Mouse (Mus musculus): ENCODE data around the gene Rabgef1. TPM values are rescaled to one million over a fixed set of nuclear protein-coding genes. Genes with fewer than 3 reads are reported as not detected.

Gene Rabgef1
- total and polyA plus RNA-seq, 2 experiments from 2014 or later = 26.8 to 32.5 TPM

DNA sequence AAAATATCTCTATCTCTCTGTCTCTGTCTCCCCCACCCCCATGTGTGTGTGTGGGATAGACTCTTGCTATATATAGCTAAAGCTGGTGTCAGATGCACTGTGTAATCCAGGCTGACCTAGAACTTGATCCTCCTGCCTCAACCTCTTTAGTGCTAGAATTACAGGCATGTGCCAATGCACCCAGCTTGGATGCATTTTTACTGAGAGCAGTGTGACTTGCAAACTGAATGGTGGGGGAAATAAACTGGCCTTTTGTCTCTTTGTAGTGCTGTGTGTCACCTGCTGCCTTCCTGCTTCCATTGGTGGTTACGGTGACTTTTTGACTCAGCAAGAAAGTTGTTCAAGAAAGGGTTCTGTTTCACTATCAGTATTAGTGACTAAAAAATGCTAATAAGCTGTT lies 24.7 kb downstream of the Rabgef1 start:
- TF ChIP-seq CTCF (IDR thresholded peaks at IDR 0.05; ENCODE audit: low read depth) = no peak
- Histone ChIP-seq H3K36me3 (ENCODE audit: insufficient read depth) (peaks cover 37% of the 10 kb centered on the region), H3K9me3 (ENCODE audit: low read length) (no peaks in the 10 kb centered on the region), H3K27ac (ENCODE audit: low read depth, low read length) (no peak overlapping the region), H3K4me1 (ENCODE audit: insufficient read depth) (no peaks in the 10 kb centered on the region), H3K9ac (no peak overlapping the region), H3K4me3 (ENCODE audit: low read depth, low read length) (no peak overlapping the region), H3K4me2 (ENCODE audit: low read depth) (no peak overlapping the region), H3K27me3 (ENCODE audit: insufficient read depth, low read length) (no peaks in the 10 kb centered on the region)
- ATAC-seq (no peak), DNase-seq (no peak)
- WGBS = 91% methylated on average over 1 of the region's 1 CpGs

DNA sequence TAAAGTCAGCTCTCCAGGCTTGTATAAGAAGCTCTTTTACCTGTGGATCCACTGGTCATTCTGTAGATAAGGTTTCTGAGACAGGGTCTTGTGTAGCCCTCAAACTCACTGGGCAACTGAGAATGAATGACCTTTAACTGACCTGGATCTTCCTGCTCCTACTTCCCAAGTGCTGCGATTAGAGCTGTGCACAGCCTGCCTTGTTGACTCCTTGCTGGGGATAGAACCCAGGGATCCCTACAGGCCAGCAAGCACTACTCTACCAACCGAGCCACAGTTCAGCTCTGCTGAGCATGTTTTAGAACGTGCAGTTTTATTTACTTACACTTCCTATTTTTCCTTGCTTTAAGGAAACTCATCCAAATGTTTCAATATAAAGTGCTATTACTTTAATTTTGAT lies 25.9 kb downstream of the Rabgef1 start:
- H3K4me3 ChIP-seq (ENCODE audit: low read depth, low read length) = no peak overlapping the region
- peaks cover 33% of the 10 kb centered on the region for H3K36me3 ChIP-seq (ENCODE audit: insufficient read depth)
- no peaks in the 10 kb centered on the region for H3K27me3 ChIP-seq (ENCODE audit: insufficient read depth, low read length)
- no peaks in the 10 kb centered on the region for H3K9me3 ChIP-seq (ENCODE audit: low read length)
- H3K4me2 ChIP-seq (ENCODE audit: low read depth) = no peak overlapping the region
- no peak overlapping the region for H3K27ac ChIP-seq (ENCODE audit: low read depth, low read length)
- H3K4me1 ChIP-seq (ENCODE audit: insufficient read depth) = no peaks in the 10 kb centered on the region
- no peak for DNase-seq
- no peak for TF ChIP-seq CTCF (IDR thresholded peaks at IDR 0.05; ENCODE audit: low read depth)
- no peak for ATAC-seq
- WGBS = 88% methylated on average over 3 of the region's 3 CpGs
- no peak overlapping the region for H3K9ac ChIP-seq

DNA sequence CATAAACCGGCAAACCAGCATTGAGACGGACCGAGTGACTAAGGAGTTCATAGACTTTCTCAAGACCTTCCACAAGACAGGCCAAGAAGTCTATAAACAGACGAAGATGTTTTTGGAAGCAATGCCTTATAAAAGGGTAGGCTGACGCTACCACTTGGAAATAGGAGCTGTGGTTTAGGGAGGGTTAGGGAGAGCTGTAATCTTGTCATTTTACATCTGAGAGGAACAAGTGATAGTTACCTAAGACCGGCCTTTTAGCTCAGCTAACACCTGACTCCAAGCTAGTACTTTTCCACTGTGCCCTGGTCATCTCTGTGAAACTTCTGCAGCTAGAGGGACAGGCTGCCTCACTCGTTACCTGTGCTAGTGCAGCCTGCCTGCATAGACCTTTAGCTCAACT lies 26.4 kb downstream of the Rabgef1 start:
- no peak for DNase-seq
- Histone ChIP-seq H3K4me3 (ENCODE audit: low read depth, low read length) (no peak overlapping the region), H3K27ac (ENCODE audit: low read depth, low read length) (no peak overlapping the region), H3K9me3 (ENCODE audit: low read length) (no peaks in the 10 kb centered on the region), H3K4me1 (ENCODE audit: insufficient read depth) (no peaks in the 10 kb centered on the region), H3K27me3 (ENCODE audit: insufficient read depth, low read length) (no peaks in the 10 kb centered on the region), H3K9ac (no peak overlapping the region), H3K4me2 (ENCODE audit: low read depth) (no peak overlapping the region), H3K36me3 (ENCODE audit: insufficient read depth) (peaks cover 29% of the 10 kb centered on the region)
- TF ChIP-seq CTCF (IDR thresholded peaks at IDR 0.05; ENCODE audit: low read depth) = no peak
- no peak for ATAC-seq
- 92% methylated on average over 7 of the region's 7 CpGs for WGBS

DNA sequence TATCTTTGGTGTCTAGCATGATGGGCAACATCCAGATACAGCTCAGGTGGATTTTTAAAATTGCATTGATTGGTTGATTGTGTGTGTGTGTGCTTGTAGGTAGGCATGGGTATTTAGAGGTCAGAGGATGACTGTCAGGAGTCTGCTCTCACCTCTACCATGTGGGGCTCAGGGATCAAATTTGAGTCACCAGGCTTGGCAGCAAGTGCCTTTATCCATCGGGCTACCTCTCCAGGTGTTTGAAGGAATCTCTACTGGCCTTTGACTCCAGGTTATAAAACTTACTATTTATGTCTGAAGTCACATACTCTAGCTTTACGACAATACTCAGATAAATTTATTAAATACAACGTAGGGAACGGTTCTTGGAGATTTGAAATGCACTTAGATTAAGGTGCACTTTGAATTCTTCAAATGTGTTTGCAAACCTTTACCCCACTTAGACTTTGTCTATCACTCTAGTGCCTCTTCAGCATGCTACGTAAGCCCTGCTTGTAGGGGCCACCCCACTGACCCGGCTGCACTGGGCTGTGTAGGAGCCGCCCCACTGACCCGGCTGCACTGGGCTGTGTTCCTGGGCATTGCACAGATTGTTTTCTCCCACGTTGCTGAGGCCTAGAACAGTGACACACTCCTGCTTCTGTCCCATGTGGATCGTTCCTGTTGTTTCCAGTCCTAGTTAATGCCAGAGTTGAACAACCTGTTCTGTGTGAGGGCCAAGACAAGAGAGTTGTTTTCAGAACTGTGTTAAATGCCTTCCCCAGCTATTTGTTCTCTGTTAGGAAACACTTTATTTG lies 28.8 kb downstream of the Rabgef1 start:
- TF ChIP-seq CTCF (IDR thresholded peaks at IDR 0.05; ENCODE audit: low read depth) = no peak
- H3K9ac ChIP-seq = no peak overlapping the region
- no peak for ATAC-seq
- WGBS = 92% methylated on average over 10 of the region's 10 CpGs
- H3K36me3 ChIP-seq (ENCODE audit: insufficient read depth) = peaks cover 29% of the 10 kb centered on the region
- no peak overlapping the region for H3K27ac ChIP-seq (ENCODE audit: low read depth, low read length)
- no peak overlapping the region for H3K4me2 ChIP-seq (ENCODE audit: low read depth)
- no peak for DNase-seq
- H3K4me1 ChIP-seq (ENCODE audit: insufficient read depth) = no peaks in the 10 kb centered on the region
- no peaks in the 10 kb centered on the region for H3K9me3 ChIP-seq (ENCODE audit: low read length)
- no peaks in the 10 kb centered on the region for H3K27me3 ChIP-seq (ENCODE audit: insufficient read depth, low read length)
- H3K4me3 ChIP-seq (ENCODE audit: low read depth, low read length) = no peak overlapping the region

DNA sequence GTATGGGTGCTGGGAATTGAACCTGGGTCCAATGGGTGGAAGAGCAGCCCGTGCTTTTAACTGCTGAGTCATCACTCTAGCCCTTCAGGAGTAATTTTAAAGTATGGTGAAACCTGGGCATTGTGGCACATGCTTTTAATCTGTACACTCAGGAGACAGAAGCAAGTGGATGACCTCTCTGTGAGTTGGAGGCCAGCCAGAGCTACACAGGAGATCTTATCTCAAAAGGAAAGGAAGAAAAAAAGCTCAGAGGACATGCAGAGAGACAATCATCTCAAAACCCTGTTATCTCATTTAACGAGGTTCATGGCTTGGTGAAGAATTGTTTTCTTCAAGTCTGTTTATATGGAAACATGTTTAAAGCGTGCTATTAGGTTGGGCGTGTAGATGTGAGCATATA lies 32.4 kb downstream of the Rabgef1 start:
- TF ChIP-seq CTCF (IDR thresholded peaks at IDR 0.05; ENCODE audit: low read depth) = no peak
- Histone ChIP-seq H3K9me3 (ENCODE audit: low read length) (no peaks in the 10 kb centered on the region), H3K4me2 (ENCODE audit: low read depth) (no peak overlapping the region), H3K27me3 (ENCODE audit: insufficient read depth, low read length) (no peaks in the 10 kb centered on the region), H3K36me3 (ENCODE audit: insufficient read depth) (peaks cover 34% of the 10 kb centered on the region), H3K4me3 (ENCODE audit: low read depth, low read length) (no peak overlapping the region), H3K9ac (no peak overlapping the region), H3K4me1 (ENCODE audit: insufficient read depth) (no peaks in the 10 kb centered on the region), H3K27ac (ENCODE audit: low read depth, low read length) (no peak overlapping the region)
- ATAC-seq (no peak), DNase-seq (no peak)
- WGBS = 79% methylated on average over 4 of the region's 4 CpGs

DNA sequence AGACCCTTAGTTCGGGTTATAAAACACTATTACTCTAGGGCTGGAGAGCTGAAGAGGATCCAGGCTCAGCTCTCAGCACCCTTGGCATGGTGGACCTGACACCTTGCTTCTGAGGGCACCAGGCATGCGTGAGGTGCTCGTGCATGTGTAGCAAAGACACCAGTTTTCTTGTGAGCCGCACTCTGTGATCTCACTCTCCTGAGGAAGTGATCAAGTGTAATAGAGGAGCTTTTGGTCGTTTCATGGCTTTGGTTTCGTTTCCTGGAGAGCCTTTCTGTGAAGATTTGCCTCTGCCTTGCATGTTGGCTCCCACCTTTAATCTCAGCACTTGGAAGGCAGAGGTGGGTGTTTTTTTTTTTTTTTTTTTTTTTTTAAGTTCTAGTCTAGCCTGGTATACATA lies 33.0 kb downstream of the Rabgef1 start:
- no peak for ATAC-seq
- Histone ChIP-seq H3K9me3 (ENCODE audit: low read length) (no peaks in the 10 kb centered on the region), H3K36me3 (ENCODE audit: insufficient read depth) (peaks cover 38% of the 10 kb centered on the region), H3K27ac (ENCODE audit: low read depth, low read length) (no peak overlapping the region), H3K27me3 (ENCODE audit: insufficient read depth, low read length) (no peaks in the 10 kb centered on the region), H3K4me2 (ENCODE audit: low read depth) (no peak overlapping the region), H3K9ac (no peak overlapping the region), H3K4me1 (ENCODE audit: insufficient read depth) (no peaks in the 10 kb centered on the region), H3K4me3 (ENCODE audit: low read depth, low read length) (no peak overlapping the region)
- TF ChIP-seq CTCF (IDR thresholded peaks at IDR 0.05; ENCODE audit: low read depth) = no peak
- no peak for DNase-seq
- 88% methylated on average over 6 of the region's 6 CpGs for WGBS

DNA sequence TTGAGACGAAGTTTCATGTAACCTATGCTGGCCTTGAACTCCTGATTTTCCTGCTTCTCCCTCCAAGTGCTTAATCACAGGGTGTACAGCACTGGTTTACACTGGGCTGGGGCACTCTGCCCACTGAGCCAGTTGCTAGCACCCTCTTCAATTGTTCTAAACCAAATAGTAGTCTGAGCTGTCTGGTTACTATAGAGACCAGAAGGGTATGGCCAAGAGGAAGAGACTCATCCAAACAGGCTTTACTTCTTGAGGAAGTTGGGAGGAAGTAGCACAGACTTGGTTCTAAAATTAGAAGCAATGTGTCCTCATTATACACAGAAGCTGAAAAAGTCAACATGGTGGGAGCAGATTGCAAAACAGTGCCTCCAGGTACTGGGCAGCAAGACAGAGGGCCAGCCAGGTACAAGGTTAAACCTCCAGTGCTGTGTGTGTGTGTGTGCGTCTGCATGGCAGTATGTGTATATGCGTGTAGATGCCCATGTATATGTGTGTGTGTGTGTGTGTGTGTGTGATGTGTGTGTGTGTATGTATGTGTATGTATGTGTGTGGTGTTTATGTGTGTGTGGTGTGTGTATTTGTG lies 33.9 kb downstream of the Rabgef1 start:
- Histone ChIP-seq H3K27me3 (ENCODE audit: insufficient read depth, low read length) (no peaks in the 10 kb centered on the region), H3K9ac (no peak overlapping the region), H3K4me2 (ENCODE audit: low read depth) (no peak overlapping the region), H3K36me3 (ENCODE audit: insufficient read depth) (peaks cover 39% of the 10 kb centered on the region), H3K9me3 (ENCODE audit: low read length) (no peaks in the 10 kb centered on the region), H3K4me3 (ENCODE audit: low read depth, low read length) (no peak overlapping the region), H3K4me1 (ENCODE audit: insufficient read depth) (no peaks in the 10 kb centered on the region), H3K27ac (ENCODE audit: low read depth, low read length) (no peak overlapping the region)
- ATAC-seq = no peak
- no peak for DNase-seq
- TF ChIP-seq CTCF (IDR thresholded peaks at IDR 0.05; ENCODE audit: low read depth) = no peak
- WGBS = 97% methylated on average over 3 of the region's 3 CpGs
